Mouse (Mus musculus): ENCODE results near the gene Arhgdia.
A peak's percentile ranks its signal among the peaks of the same experiment; 100 is the strongest.

GRCm38 (mm10) chr11:120598283-120598989 is 17.0 kb upstream of the Arhgdia start, which contains the start of the genes Alyref and Anapc11:
- TF ChIP-seq CTCF (IDR thresholded peaks at IDR 0.05; ENCODE audit: low read depth) (peak; percentile 11; the same call in 1 of the 2 replicates), EP300 (IDR thresholded peaks at IDR 0.05; ENCODE audit: low read depth) (peak; percentile 47; the same call in 1 of the 2 replicates)

Data from liver, embryonic 14.5 days (tissue).